Mouse (Mus musculus): ENCODE data around the gene Rwdd2a.

GRCm38 (mm10) chr9:86543451-86543850 lies 28.3 kb upstream of the Rwdd2a start:
- TF ChIP-seq EP300 (IDR thresholded peaks at IDR 0.05; ENCODE audit: low read depth) (no peak), CTCF (IDR thresholded peaks at IDR 0.05; ENCODE audit: low read depth) (no peak)
